Mouse (Mus musculus): ENCODE results near the gene Psmc2.

Gene Psmc2

DNA sequence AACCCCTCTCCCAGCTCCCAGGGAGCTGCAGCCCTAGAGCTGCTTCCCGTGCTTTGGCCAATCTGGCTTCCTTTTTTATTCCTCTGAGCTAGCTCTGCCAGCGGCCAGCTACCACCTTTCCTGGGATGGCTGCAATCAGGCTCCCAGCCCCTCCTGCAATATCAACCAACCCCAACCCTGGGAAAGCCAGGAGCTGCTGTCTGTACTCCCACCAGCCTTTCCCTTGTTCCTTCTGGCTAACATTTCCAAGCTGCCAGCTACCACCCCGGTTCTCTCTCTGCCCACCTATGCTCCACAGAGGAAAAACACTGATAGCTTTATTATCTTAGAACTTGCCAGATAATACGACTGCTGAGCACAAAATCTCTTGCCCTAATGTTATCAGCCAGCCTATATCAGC is 19.8 kb downstream of the Psmc2 start:
- no peak for DNase-seq (ENCODE audit: low spot score in 2 of 2)

DNA sequence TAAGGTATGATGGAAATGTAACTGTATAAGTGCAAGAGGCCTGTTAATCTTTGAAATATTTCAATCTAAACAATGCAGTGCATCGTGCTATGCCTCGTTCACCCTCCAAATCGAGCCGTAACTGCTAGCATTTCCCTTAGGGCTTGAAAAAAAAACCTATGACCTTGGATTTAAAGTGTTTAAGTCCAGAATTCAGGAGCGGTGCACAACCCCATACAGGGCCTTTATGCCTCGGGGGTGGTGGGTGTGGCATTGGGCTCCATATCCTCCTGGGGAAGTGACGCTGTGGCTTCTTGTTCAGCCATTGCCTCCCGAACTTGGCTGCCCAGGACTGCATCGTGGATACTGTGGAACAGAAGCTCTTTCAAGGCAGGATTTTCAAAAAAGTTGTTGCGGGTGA is 25.8 kb downstream of the Psmc2 start:
- DNase-seq (ENCODE audit: low spot score in 2 of 2): no peak

GRCm38 (mm10) chr5:21813994-21814393 is 28.9 kb downstream of the Psmc2 start:
- peak; percentile 43 to 55 for DNase-seq (ENCODE audit: low spot score in 2 of 2)

DNA sequence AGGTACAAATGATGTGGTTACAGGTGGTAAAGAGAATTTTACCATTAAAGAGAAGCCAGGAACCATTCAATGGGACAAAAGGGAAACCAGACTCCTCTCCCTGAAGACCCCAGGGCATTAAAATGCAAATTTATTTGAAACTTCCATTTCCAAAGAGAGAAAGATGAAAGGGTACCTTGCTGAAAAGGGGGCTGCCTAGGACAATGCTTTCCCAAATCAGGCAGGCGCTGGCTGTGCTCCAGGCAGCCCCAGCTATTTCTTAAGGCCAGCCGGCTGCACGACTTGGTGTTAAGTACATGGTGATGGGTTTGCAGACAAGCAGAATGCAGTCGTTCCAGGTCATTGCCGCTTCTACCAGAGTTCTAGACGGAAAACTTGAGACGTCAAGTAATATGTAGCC is 41.3 kb downstream of the Psmc2 start:
- no peak for DNase-seq (ENCODE audit: low spot score in 2 of 2)

DNA sequence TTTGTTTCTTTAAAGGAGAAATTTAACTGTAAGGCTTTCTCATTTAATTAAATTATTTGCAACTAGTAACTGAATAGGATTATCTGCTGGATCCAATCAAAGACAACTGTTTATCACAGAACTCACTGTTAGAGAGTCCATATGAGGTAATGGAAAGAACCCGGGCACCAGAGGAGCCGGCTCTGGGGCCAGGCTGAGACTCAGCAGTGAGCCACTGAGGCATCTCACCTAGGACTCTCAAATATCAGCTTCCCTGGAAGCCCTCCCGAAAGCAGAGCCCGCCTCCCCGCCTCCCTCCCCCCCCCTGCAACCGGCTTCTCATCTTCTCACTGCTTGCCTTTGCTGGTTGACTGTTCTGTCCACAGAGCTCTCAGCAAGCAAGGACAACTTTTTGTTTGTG is 42.6 kb downstream of the Psmc2 start:
- DNase-seq (ENCODE audit: low spot score in 2 of 2): no peak

DNA sequence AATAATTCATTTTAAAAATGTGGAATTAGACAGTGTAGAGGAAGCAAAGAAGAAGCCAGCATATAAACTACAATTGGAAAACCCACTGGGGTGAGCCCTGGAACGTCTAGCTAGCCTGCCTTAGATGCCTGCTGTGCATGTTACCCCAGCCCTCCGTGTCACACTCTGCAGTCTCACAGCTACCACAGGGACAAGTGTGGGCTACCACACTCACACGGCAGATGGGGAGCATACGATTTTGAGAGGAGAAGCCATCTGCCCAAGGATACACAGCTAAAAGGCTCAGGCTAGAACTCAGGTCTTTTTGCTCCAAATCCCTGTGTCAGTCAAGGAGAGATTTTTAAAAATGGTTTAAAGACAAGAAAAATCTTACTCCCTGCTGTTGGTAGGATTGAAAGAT is 43.8 kb downstream of the Psmc2 start:
- peak; percentile 45 to 61 for DNase-seq (ENCODE audit: low spot score in 2 of 2)

GRCm38 (mm10) chr5:21831761-21832160 is 46.7 kb downstream of the Psmc2 start:
- no peak for DNase-seq (ENCODE audit: low spot score in 2 of 2)

DNA sequence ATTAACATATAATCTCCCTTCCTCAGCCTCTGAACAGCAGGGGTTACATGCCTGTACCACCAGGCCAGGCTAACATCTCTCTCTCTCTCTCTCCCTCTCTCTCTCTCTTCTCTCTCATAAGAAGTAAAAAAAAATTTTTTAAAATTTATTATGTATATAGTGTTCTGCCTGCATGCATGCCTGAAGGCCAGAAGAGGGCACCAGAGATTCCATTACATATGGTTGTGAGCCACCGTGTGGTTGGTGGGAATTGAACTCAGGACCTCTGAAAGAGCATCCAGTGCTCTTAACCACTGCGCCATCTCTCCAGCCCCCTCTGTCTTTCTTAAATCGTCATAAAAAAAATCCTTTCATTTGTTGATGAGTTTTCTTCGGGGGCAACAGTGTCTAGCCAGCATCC is 59.6 kb downstream of the Psmc2 start:
- no peak for DNase-seq (ENCODE audit: low spot score in 2 of 2)

DNA sequence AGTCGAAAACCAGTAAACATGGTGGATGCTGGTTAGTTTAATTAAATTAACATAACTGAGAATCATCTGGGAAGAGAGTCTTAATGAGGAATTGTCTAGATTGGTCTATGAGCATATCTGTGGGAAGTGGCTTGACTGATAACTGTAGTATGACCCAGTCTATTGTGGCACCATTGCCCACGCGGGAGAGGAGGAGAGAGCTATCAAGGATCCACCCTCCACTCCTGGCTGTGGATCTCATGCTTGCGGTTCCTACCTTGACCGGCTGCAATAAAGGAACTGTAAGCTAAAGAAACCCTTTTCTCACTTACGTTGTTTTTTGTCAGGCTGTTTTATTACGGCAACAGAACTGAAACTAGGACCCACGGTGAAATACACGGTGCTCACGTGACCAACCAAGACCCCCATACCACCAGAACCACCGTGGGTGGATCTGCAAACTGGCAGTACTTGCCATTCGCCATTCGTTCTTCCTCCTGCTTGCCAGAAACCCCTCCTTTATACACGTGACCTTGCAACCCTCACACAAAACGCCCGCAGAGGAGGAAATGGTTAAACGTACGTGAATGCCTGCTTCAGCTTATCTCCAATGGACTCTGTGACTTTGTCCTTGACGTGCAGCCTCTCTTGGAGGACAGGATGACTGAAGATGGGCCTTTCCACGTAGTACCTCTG is 61.7 kb downstream of the Psmc2 start:
- no peak for DNase-seq (ENCODE audit: low spot score in 2 of 2)

GRCm38 (mm10) chr5:21847438-21847837 is 62.4 kb downstream of the Psmc2 start:
- DNase-seq (ENCODE audit: low spot score in 2 of 2): no peak

DNA sequence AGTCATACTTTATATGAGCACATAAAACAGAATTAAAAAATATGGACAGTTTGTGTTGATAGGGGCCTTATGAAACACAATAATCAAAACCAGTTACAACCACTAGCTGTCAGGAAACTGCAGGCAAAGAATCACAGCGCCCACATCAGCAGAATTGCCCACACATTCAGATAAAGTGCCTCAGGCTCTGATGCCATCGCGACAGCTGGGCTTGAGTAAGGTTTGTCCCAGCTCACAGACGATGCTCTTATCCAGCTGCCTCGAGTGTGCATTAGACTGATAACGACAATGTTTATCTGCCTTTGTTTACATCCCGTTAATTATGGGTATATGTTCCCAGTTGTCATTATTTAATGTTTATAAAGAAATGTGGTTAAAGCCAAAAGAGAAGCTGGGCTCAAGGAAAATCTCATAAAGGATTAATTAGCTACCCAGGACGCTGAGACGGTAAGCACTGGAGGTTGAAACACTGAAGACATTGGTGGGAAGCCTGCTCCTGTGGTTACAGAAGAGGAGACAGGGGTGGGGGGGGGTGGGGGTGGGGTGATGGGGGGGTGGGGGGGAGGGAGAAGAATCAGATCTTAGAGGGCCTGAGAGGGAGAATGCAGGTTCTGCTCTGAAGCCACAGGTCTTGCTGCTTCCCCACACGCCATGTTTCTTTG is 66.7 kb downstream of the Psmc2 start:
- DNase-seq (ENCODE audit: low spot score in 2 of 2): no peak
